Mouse (Mus musculus) hindbrain, embryonic 14.5 days (tissue): Measurements from ENCODE around the gene Stat1. TPM values are rescaled to one million over a fixed set of nuclear protein-coding genes. Genes with fewer than 3 reads are reported as not detected.

Experiments used
- ATAC-seq: fragments of 200-750 bp; cut with Nextera tagmentation; 2 replicates; pipeline ENCODE4 v1.8.0; 2017; ENCODE audit warnings: moderate number of reproducible peaks, mild to moderate bottlenecking, moderate TSS enrichment, moderate library complexity; ENCODE audit not compliant: low FRiP score
- DNase-seq: peaks from one replicate; pipeline ENCODE4 v3.0.0-alpha.2; 2015; ENCODE audit warnings: low spot score
- H3K27ac ChIP-seq: fragments of 300-500 bp; sonication (generic); 2 replicates; pipeline ENCODE4 v1.5.1; 2014; ENCODE audit warnings: mild to moderate bottlenecking, moderate library complexity
- H3K27me3 ChIP-seq: fragments of 300-500 bp; sonication (generic); 2 replicates; pipeline ENCODE4 v1.6.1; 2014; ENCODE audit warnings: mild to moderate bottlenecking, low read length, mixed read lengths; ENCODE audit not compliant: control insufficient read depth, insufficient read depth
- H3K36me3 ChIP-seq: fragments of 300-500 bp; sonication (generic); replicated peaks from 2 replicates; pipeline ENCODE4 v1.6.1; 2014; ENCODE audit not compliant: control insufficient read depth, insufficient read depth
- H3K4me1 ChIP-seq: fragments of 300-500 bp; sonication (generic); replicated peaks from 2 replicates; pipeline ENCODE4 v1.6.1; 2014; ENCODE audit warnings: antibody characterized with exemption, low read length, mixed read lengths; ENCODE audit not compliant: control insufficient read depth, insufficient read depth
- H3K4me2 ChIP-seq: fragments of 300-500 bp; sonication (generic); replicated peaks from 2 replicates; pipeline ENCODE4 v1.6.1; 2014; ENCODE audit warnings: mild to moderate bottlenecking, moderate library complexity
- H3K4me3 ChIP-seq: fragments of 300-500 bp; sonication (generic); replicated peaks from 2 replicates; pipeline ENCODE4 v1.5.1; 2014; ENCODE audit warnings: mild to moderate bottlenecking, low read length
- H3K9ac ChIP-seq: fragments of 300-500 bp; sonication (generic); 2 replicates; pipeline ENCODE4 v1.6.1; 2014
- H3K9me3 ChIP-seq: fragments of 300-500 bp; sonication (generic); 2 replicates; pipeline ENCODE4 v1.6.1; 2016; ENCODE audit warnings: low read length; ENCODE audit not compliant: control insufficient read depth
- WGBS: fragments of 180-500 bp; shearing (Covaris S2); extraction: QIAGEN DNeasy Blood & Tissue Kit; methylation state at CpG from one replicate; pipeline ENCODE4 v1.1.7; 2014; 5-methylcytosine and 5-hydroxymethylcytosine counted together
- polyA plus RNA-seq: library from polyadenylated mRNA; unstranded; fragments of >200 nt; fragmentation: Nextera tagmentation; extraction: Ambion mirVana; gene quantifications from 2 replicates; pipeline ENCODE4 v1.2.1, GENCODE M21; 2014

Stat1 gene
- polyA plus RNA-seq, 1 experiment from 2014 or later, result 17.3 TPM

GRCm38 (mm10) chr1:52124818-52125217 is 5.6 kb downstream of the Stat1 start:
- Histone ChIP-seq H3K4me1 (no peaks in the 10 kb centered on the region), H3K9me3 (no peaks in the 10 kb centered on the region), H3K4me2 (no peak overlapping the region), H3K36me3 (peaks cover 13% of the 10 kb centered on the region; the same call in 1 of the 2 replicates), H3K4me3 (no peak overlapping the region), H3K27ac (no peak overlapping the region), H3K27me3 (no peaks in the 10 kb centered on the region), H3K9ac (no peak overlapping the region)
- DNase-seq, result no peak
- no peak for ATAC-seq
- WGBS, result 82% methylated on average over 3 of the region's 3 CpGs

GRCm38 (mm10) chr1:52127350-52127749 is 8.1 kb downstream of the Stat1 start:
- H3K4me2 ChIP-seq, result no peak overlapping the region
- 89% methylated on average over 6 of the region's 6 CpGs for WGBS
- H3K9ac ChIP-seq, result no peak overlapping the region
- no peak overlapping the region for H3K27ac ChIP-seq
- no peaks in the 10 kb centered on the region for H3K27me3 ChIP-seq
- peaks cover 13% of the 10 kb centered on the region; the same call in 1 of the 2 replicates for H3K36me3 ChIP-seq
- ATAC-seq, result no peak
- no peaks in the 10 kb centered on the region for H3K4me1 ChIP-seq
- H3K9me3 ChIP-seq, result no peaks in the 10 kb centered on the region
- DNase-seq, result no peak
- H3K4me3 ChIP-seq, result no peak overlapping the region

GRCm38 (mm10) chr1:52129794-52130193 is 10.6 kb downstream of the Stat1 start:
- ATAC-seq, result no peak
- Histone ChIP-seq H3K27me3 (no peaks in the 10 kb centered on the region), H3K36me3 (0 out of 2 replicates have a peak, but pooled peaks cover 11% of the 10 kb centered on the region), H3K4me3 (no peak overlapping the region), H3K27ac (no peak overlapping the region), H3K4me2 (no peak overlapping the region), H3K4me1 (no peaks in the 10 kb centered on the region), H3K9ac (no peak overlapping the region), H3K9me3 (no peaks in the 10 kb centered on the region)
- no peak for DNase-seq
- WGBS, result 78% methylated on average over 6 of the region's 6 CpGs

GRCm38 (mm10) chr1:52131787-52132377 is 12.6 kb downstream of the Stat1 start:
- no peak for ATAC-seq

GRCm38 (mm10) chr1:52133254-52133653 is 14.0 kb downstream of the Stat1 start:
- no peak overlapping the region for H3K4me3 ChIP-seq
- H3K9ac ChIP-seq, result no peak overlapping the region
- no peak overlapping the region for H3K4me2 ChIP-seq
- no peaks in the 10 kb centered on the region for H3K9me3 ChIP-seq
- H3K36me3 ChIP-seq, result no peaks in the 10 kb centered on the region
- H3K27ac ChIP-seq, result no peak overlapping the region
- ATAC-seq (no peak), DNase-seq (no peak)
- WGBS, result 57% methylated on average over 8 of the region's 8 CpGs
- no peaks in the 10 kb centered on the region for H3K4me1 ChIP-seq
- H3K27me3 ChIP-seq, result no peaks in the 10 kb centered on the region

More at GRCm38 (mm10) chr1:52131787-52132377, 12.6 kb downstream of the Stat1 start:
- Histone ChIP-seq H3K9ac (no peak overlapping the region), H3K27ac (no peak overlapping the region), H3K36me3 (0 out of 2 replicates have a peak, but pooled peaks cover 3% of the 10 kb centered on the region), H3K4me2 (no peak overlapping the region), H3K4me3 (no peak overlapping the region), H3K4me1 (no peaks in the 10 kb centered on the region), H3K27me3 (no peaks in the 10 kb centered on the region), H3K9me3 (no peaks in the 10 kb centered on the region)
- 85% methylated on average over 11 of the region's 11 CpGs for WGBS
- DNase-seq, result no peak

GRCm38 (mm10) chr1:52137292-52137691 is 18.1 kb downstream of the Stat1 start:
- Histone ChIP-seq H3K36me3 (no peaks in the 10 kb centered on the region), H3K4me2 (no peak overlapping the region), H3K9ac (no peak overlapping the region), H3K4me3 (no peak overlapping the region), H3K27ac (no peak overlapping the region), H3K9me3 (no peaks in the 10 kb centered on the region), H3K27me3 (no peaks in the 10 kb centered on the region), H3K4me1 (no peaks in the 10 kb centered on the region)
- WGBS, result 45% methylated on average over 16 of the region's 16 CpGs
- DNase-seq, result no peak
- ATAC-seq, result no peak

- H3K9me3 ChIP-seq, result no peaks in the 10 kb centered on the region
- DNase-seq (no peak), ATAC-seq (no peak)
- H3K36me3 ChIP-seq, result no peaks in the 10 kb centered on the region; the same call in 1 of the 2 replicates
- H3K4me2 ChIP-seq, result no peak overlapping the region
- H3K4me3 ChIP-seq, result no peak overlapping the region
- no peaks in the 10 kb centered on the region for H3K4me1 ChIP-seq
- H3K9ac ChIP-seq, result no peak overlapping the region
- WGBS, result 83% methylated on average over 9 of the region's 9 CpGs
- no peak overlapping the region for H3K27ac ChIP-seq
- H3K27me3 ChIP-seq, result no peaks in the 10 kb centered on the region
These were observed 21.3 kb downstream of the Stat1 start for GRCm38 (mm10) chr1:52140534-52140933.

GRCm38 (mm10) chr1:52141482-52141881 is 22.2 kb downstream of the Stat1 start:
- Histone ChIP-seq H3K4me1 (no peaks in the 10 kb centered on the region), H3K4me2 (no peak overlapping the region), H3K4me3 (no peak overlapping the region), H3K27ac (no peak overlapping the region), H3K27me3 (no peaks in the 10 kb centered on the region), H3K9me3 (no peaks in the 10 kb centered on the region), H3K9ac (no peak overlapping the region), H3K36me3 (no peaks in the 10 kb centered on the region; the same call in 1 of the 2 replicates)
- WGBS, result 82% methylated on average over 3 of the region's 3 CpGs
- no peak for DNase-seq
- no peak for ATAC-seq

- H3K27ac ChIP-seq, result no peak overlapping the region
- H3K4me1 ChIP-seq, result no peaks in the 10 kb centered on the region
- DNase-seq, result no peak
- no peak overlapping the region for H3K4me3 ChIP-seq
- ATAC-seq, result no peak
- WGBS, result 86% methylated on average over 4 of the region's 4 CpGs
- no peaks in the 10 kb centered on the region for H3K9me3 ChIP-seq
- H3K36me3 ChIP-seq, result no peaks in the 10 kb centered on the region; the same call in 1 of the 2 replicates
- no peak overlapping the region for H3K4me2 ChIP-seq
- no peak overlapping the region for H3K9ac ChIP-seq
- no peaks in the 10 kb centered on the region for H3K27me3 ChIP-seq
These were observed 22.9 kb downstream of the Stat1 start for GRCm38 (mm10) chr1:52142117-52142516.

- WGBS, result 89% methylated on average over 4 of the region's 4 CpGs
- ATAC-seq, result no peak
- no peak overlapping the region for H3K27ac ChIP-seq
- H3K9me3 ChIP-seq, result no peaks in the 10 kb centered on the region
- no peak for DNase-seq
- no peaks in the 10 kb centered on the region for H3K4me1 ChIP-seq
- no peak overlapping the region for H3K4me3 ChIP-seq
- H3K9ac ChIP-seq, result no peak overlapping the region
- H3K4me2 ChIP-seq, result no peak overlapping the region
- no peaks in the 10 kb centered on the region; the same call in 1 of the 2 replicates for H3K36me3 ChIP-seq
- H3K27me3 ChIP-seq, result no peaks in the 10 kb centered on the region
These were observed 24.0 kb downstream of the Stat1 start for GRCm38 (mm10) chr1:52143191-52143590.
